Mouse (Mus musculus): ENCODE results near the gene Ddx39.

Gene Ddx39

DNA sequence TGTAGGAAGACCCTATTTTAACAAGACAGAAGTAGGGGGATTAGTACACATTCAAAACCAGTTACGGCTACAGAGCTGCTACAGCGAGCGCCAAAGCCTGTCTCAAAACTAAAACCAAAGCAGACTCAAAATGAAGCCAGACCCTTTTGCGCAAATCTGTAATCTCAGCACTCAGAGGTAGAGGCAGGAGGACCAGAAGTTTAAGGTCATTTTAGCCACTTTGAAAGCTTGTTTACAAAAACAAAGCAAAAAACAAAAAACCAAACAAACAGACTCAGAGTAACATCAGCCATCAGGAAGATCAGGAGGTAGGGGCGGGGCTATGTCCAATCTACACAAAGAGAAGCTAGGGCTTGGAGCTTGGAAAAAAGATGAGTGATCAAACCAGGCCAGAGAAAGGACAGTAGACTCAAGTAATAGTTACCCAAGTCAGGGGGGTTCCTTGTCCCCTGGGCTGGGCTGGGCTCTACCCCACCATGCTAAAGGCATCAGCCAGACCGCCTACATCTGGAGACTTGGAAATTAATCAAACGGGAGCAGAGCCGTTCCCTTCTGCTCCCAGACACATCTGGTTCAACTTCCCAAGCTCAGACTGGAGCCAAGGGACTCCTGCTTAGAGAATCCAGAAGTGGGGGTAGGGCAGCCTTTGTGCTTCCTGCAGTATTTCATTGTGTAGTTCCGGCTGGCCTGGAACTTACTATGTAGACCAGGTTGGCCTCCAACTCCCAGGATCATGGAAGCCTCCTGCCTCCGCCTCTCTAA lies 24.2 kb downstream of the Ddx39 start:
- DNase-seq (ENCODE audit: low spot score): no peak

GRCm38 (mm10) chr8:83739711-83740468 lies 24.9 kb downstream of the Ddx39 start:
- DNase-seq (ENCODE audit: low spot score): no peak

GRCm38 (mm10) chr8:83740586-83740975 lies 25.6 kb downstream of the Ddx39 start:
- DNase-seq (ENCODE audit: low spot score): no peak

- DNase-seq (ENCODE audit: low spot score): peak; percentile 44
Measured at GRCm38 (mm10) chr8:83740976-83741741, 26.2 kb downstream of the Ddx39 start, which contains the start of gene Adgre5. Adgre5 (minus strand) TSS chr8:83741326.

DNA sequence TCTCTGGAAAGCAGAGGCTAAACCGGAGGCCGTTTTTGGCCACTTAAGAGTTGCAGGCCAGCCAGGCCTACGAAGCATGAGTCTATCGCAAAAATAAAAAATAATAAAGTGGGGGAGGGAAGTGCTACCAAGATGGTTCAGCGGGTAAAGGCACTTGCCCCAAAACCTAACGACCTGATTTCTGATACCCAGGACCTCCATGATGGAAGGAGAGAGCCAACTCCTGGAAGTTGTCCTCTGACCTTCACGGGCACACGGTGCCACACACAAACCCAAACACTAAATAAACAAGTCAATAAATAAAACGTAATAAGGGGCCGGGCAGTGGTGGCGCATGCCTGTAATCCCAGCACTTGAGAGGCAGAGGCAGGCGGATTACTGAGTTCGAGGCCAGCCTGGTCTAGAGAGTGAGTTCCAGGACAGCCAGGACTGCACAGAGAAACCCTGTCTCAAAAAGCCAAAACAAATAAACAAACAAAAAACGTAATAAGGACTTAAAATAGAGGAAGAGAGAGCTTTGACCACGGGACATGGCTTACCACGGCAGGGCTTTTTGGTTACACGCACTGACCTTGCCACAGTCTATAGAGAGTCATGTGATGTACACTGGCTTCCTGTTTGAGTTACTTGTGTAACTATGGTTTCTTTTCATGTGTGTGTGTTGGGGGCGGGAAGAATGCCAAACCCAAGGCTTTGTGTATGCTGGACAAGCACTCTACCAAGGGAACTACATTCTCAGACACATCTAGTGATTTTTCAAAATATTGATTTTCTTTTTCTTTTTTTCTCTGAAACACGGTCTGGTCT lies 27.1 kb downstream of the Ddx39 start:
- DNase-seq (ENCODE audit: low spot score): no peak

GRCm38 (mm10) chr8:83742968-83743367 lies 28.0 kb downstream of the Ddx39 start:
- DNase-seq (ENCODE audit: low spot score): no peak

GRCm38 (mm10) chr8:83744070-83744469 lies 29.1 kb downstream of the Ddx39 start:
- DNase-seq (ENCODE audit: low spot score): no peak

GRCm38 (mm10) chr8:83747661-83748346 lies 32.8 kb downstream of the Ddx39 start:
- DNase-seq (ENCODE audit: low spot score): peak; percentile 34

GRCm38 (mm10) chr8:83748708-83749107 lies 33.7 kb downstream of the Ddx39 start:
- no peak for DNase-seq (ENCODE audit: low spot score)

DNA sequence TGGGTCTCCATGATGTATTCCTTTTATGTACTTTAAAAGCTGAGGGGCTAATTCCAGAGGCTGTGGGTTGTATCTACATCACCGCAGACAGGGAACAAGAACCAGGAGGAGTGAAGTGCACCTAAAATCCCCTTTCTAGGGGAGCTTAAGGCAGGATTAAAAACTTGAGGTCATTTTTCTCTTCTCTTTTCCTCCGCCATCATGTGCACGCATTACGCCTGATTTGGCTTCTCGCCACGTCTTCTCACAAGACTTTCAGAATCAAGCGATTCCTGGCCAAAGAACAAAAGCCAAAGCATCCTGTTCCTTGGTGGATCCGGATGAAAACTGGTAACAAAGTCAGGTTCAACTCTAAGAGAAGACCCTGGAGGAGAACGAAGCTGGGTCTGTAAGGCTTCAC lies 34.3 kb downstream of the Ddx39 start:
- DNase-seq (ENCODE audit: low spot score): no peak

- DNase-seq (ENCODE audit: low spot score): no peak
Measured at GRCm38 (mm10) chr8:83754149-83754548, 39.2 kb downstream of the Ddx39 start.

DNA sequence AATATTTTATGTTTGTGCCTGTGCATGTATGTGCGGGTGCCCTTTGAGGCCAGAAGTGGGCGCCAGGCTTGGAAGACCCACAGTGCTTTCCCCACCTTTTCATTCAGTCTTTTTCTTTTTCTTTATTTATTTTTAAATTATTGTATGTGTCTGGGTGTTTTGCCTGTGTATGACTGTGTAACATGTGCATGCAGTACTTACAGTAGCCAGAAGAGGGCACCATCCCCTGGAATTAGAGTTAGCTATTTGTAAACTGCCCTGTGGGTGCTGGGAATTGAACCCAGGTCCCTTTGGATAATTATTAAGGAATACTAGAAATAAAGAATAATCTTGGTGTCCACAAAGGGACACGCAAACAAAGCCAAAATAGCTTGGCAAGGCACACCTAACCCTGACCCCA lies 41.3 kb downstream of the Ddx39 start:
- no peak for DNase-seq (ENCODE audit: low spot score)

DNA sequence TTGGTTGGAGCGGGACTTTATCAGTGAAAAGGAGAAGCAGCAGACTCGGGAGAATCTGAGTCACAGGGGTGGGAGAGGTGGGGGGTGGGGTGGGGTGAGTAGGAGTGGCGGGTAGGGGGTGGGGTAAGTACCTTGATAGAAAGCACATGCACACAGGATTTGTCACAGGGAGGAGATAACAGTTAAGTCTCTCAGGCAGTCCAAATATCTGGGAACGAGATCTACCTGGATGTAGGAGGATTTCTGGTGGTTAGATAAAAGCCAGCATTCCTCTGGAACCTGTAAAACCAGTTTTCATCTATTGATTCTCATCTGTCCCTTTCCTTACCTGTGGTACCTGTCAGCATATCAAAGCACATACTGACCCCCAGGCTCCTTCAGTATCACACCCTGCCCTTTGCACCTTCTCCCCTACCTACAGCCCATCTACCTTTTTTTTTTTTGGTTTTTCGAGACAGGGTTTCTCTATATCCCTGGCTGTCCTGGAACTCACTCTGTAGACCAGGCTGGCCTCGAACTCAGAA lies 42.2 kb downstream of the Ddx39 start:
- no peak for DNase-seq (ENCODE audit: low spot score)

DNA sequence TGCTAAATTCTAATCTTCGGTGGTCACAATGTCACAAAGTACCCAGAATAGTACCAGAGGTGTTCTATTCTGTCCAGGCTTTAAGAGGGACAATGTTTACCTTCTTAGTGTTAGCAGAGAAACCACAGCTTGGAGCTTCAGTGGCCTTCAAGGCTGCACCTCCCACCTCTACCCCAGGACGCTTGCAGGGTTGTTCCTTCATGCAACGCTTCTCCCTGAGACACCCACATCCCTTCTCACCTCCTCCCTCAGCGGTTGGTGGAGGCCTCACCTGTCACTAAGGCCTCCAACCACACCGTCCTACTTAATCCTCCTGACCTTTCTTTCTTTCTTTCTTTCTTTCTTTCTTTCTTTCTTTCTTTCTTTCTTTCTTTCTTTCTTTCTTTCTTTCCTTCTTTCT lies 43.3 kb downstream of the Ddx39 start:
- no peak for DNase-seq (ENCODE audit: low spot score)

GRCm38 (mm10) chr8:83759231-83759759 lies 44.3 kb downstream of the Ddx39 start:
- DNase-seq (ENCODE audit: low spot score): no peak

DNA sequence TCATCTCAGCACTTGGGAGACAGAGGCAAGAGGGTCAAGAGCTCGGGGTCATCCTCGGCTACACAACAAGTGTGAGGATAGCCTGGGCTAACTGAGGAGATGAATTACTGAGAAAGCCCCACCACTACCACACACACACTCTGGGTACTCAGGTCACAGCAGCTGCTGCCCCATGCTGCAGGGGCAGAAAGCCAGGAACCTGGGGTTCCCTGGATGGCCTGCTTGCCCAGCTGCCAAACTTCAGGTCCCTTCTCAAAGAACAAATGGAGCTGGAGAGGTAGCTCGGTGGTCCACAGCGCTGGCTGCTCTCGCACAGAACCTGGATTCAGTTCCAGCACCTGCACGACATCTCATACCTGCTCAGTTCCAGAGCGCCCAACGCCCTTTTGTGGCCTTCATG lies 49.1 kb downstream of the Ddx39 start:
- DNase-seq (ENCODE audit: low spot score): no peak

- DNase-seq (ENCODE audit: low spot score): no peak
Measured at GRCm38 (mm10) chr8:83764717-83765116, 49.7 kb downstream of the Ddx39 start.

- DNase-seq (ENCODE audit: low spot score): no peak
Measured at GRCm38 (mm10) chr8:83765663-83766062, 50.7 kb downstream of the Ddx39 start.

DNA sequence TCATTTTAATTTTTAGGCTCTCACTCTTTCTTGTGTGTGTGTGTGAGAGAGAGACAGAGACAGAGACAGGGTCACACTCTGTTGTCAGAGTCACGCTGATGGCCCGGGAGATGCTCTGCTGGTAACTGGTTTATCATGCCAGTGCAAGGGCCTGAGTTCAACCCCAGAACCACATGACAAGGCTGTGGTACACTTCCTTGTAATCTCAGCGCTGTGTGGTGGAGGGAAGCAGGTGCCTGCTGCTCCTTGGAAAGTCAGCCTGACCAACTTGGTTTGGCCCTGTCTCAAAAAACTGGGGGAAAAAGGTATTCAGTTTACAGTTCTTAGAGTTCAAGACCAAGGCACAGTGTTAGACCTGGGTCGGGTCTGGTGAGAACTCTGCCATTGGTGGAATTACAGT lies 52.5 kb downstream of the Ddx39 start:
- DNase-seq (ENCODE audit: low spot score): no peak

DNA sequence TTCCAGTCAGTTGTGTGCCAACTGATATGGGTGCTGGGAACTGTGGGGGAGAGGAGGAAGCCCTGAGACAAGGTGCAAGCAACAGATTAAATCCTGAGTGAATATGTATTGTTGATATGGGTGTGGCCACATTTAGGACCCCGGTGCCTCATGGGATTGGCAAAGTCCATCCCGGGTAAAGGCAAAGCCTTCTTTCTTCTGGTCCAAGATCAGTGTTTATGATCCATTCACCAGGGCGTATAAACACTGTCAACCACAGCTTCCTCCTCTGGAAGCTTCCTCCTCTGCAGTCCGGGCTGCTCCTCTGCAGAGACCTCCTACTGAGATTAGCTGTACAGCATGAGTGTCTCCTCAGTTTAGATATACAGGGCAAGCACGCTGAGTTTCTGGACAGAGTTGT lies 53.5 kb downstream of the Ddx39 start:
- no peak for DNase-seq (ENCODE audit: low spot score)

DNA sequence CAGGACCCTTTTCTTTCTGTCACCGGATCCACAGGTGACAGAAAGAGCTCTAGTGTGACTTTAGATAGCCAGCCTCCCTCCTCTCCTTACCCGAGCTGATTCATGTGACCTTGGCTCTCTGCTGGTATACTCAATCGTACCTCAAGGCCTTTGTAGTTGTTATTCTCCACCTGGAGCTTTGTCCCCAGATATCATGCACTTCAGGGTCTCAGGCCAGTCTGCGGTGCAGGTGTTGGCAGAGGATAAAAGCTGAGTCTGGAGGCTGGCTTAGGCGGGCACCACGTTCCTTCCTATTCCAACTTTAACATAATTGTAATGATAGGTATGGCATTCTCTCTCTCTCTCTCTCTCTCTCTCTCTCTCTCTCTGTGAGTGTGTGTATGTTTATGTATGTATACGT lies 54.7 kb downstream of the Ddx39 start:
- no peak for DNase-seq (ENCODE audit: low spot score)
